Mouse (Mus musculus): Measurements from ENCODE around the gene Socs7. TPM values are rescaled to one million over a fixed set of nuclear protein-coding genes. Genes with fewer than 3 reads are reported as not detected.
A peak's percentile ranks its signal among the peaks of the same experiment; 100 is the strongest.

Socs7 gene
- polyA plus RNA-seq, 1 experiment: 9.2 TPM

- H3K4me1 ChIP-seq (ENCODE audit: control insufficient read depth, insufficient read depth, low read length): peaks cover 40% of the 10 kb centered on the region
- peak overlapping the region; percentile 89 for H3K27ac ChIP-seq (ENCODE audit: insufficient read depth, low read depth, low read length)
- TF ChIP-seq POLR2A (IDR thresholded peaks at IDR 0.05; ENCODE audit: borderline replicate concordance, low read depth, low read length) (no peak), CTCF (IDR thresholded peaks at IDR 0.05; ENCODE audit: low read depth, low read length) (no peak)
- peak overlapping the region; percentile 41 for H3K4me3 ChIP-seq (ENCODE audit: insufficient read depth, low read length)
Observed at GRCm38 (mm10) chr11:97412808-97413347, 50.5 kb downstream of the Socs7 start.

GRCm38 (mm10) chr11:97415330-97415711 is 53.0 kb downstream of the Socs7 start, which contains the start of gene Arhgap23:
Gene Arhgap23 (plus strand): TSS chr11:97415533.
- H3K4me1 ChIP-seq (ENCODE audit: control insufficient read depth, insufficient read depth, low read length): peaks cover 40% of the 10 kb centered on the region
- H3K27ac ChIP-seq (ENCODE audit: insufficient read depth, low read depth, low read length): peak within 1 kb of the TSS; percentile 38
- 0 out of 2 replicates have a peak, but pooled peaks have one; percentile 19 for TF ChIP-seq POLR2A (IDR thresholded peaks at IDR 0.05; ENCODE audit: borderline replicate concordance, low read depth, low read length)
- no peak for TF ChIP-seq CTCF (IDR thresholded peaks at IDR 0.05; ENCODE audit: low read depth, low read length)
- H3K4me3 ChIP-seq (ENCODE audit: insufficient read depth, low read length): peak within 1 kb of the TSS; percentile 85

GRCm38 (mm10) chr11:97415712-97416636 is 53.6 kb downstream of the Socs7 start:
- Histone ChIP-seq H3K4me1 (ENCODE audit: control insufficient read depth, insufficient read depth, low read length) (peaks cover 39% of the 10 kb centered on the region), H3K4me3 (ENCODE audit: insufficient read depth, low read length) (peak overlapping the region; percentile 85), H3K27ac (ENCODE audit: insufficient read depth, low read depth, low read length) (no peak overlapping the region)
- TF ChIP-seq POLR2A (IDR thresholded peaks at IDR 0.05; ENCODE audit: borderline replicate concordance, low read depth, low read length) (no peak), CTCF (IDR thresholded peaks at IDR 0.05; ENCODE audit: low read depth, low read length) (no peak)

- TF ChIP-seq POLR2A (IDR thresholded peaks at IDR 0.05; ENCODE audit: borderline replicate concordance, low read depth, low read length): no peak
- TF ChIP-seq CTCF (IDR thresholded peaks at IDR 0.05; ENCODE audit: low read depth, low read length): no peak
- Histone ChIP-seq H3K4me3 (ENCODE audit: insufficient read depth, low read length) (no peak overlapping the region), H3K27ac (ENCODE audit: insufficient read depth, low read depth, low read length) (no peak overlapping the region), H3K4me1 (ENCODE audit: control insufficient read depth, insufficient read depth, low read length) (peaks cover 33% of the 10 kb centered on the region)
Observed at GRCm38 (mm10) chr11:97416637-97417035, 54.3 kb downstream of the Socs7 start.

- Histone ChIP-seq H3K27ac (ENCODE audit: insufficient read depth, low read depth, low read length) (no peak overlapping the region), H3K4me3 (ENCODE audit: insufficient read depth, low read length) (no peak overlapping the region), H3K4me1 (ENCODE audit: control insufficient read depth, insufficient read depth, low read length) (peaks cover 12% of the 10 kb centered on the region)
- no peak for TF ChIP-seq POLR2A (IDR thresholded peaks at IDR 0.05; ENCODE audit: borderline replicate concordance, low read depth, low read length)
- no peak for TF ChIP-seq CTCF (IDR thresholded peaks at IDR 0.05; ENCODE audit: low read depth, low read length)
Observed at GRCm38 (mm10) chr11:97418834-97419539, 56.6 kb downstream of the Socs7 start.

GRCm38 (mm10) chr11:97419540-97419900 is 57.2 kb downstream of the Socs7 start:
- Histone ChIP-seq H3K4me1 (ENCODE audit: control insufficient read depth, insufficient read depth, low read length) (peaks cover 6% of the 10 kb centered on the region), H3K4me3 (ENCODE audit: insufficient read depth, low read length) (no peak overlapping the region), H3K27ac (ENCODE audit: insufficient read depth, low read depth, low read length) (no peak overlapping the region)
- TF ChIP-seq POLR2A (IDR thresholded peaks at IDR 0.05; ENCODE audit: borderline replicate concordance, low read depth, low read length): no peak

- no peak overlapping the region for H3K4me3 ChIP-seq (ENCODE audit: insufficient read depth, low read length)
- H3K4me1 ChIP-seq (ENCODE audit: control insufficient read depth, insufficient read depth, low read length): no peaks in the 10 kb centered on the region
- TF ChIP-seq POLR2A (IDR thresholded peaks at IDR 0.05; ENCODE audit: borderline replicate concordance, low read depth, low read length) (no peak), CTCF (IDR thresholded peaks at IDR 0.05; ENCODE audit: low read depth, low read length) (no peak)
- H3K27ac ChIP-seq (ENCODE audit: insufficient read depth, low read depth, low read length): no peak overlapping the region
Observed at GRCm38 (mm10) chr11:97422507-97422906, 60.2 kb downstream of the Socs7 start.

GRCm38 (mm10) chr11:97424092-97424692 is 61.8 kb downstream of the Socs7 start:
- Histone ChIP-seq H3K4me1 (ENCODE audit: control insufficient read depth, insufficient read depth, low read length) (peaks cover 3% of the 10 kb centered on the region), H3K27ac (ENCODE audit: insufficient read depth, low read depth, low read length) (no peak overlapping the region), H3K4me3 (ENCODE audit: insufficient read depth, low read length) (no peak overlapping the region)
- TF ChIP-seq POLR2A (IDR thresholded peaks at IDR 0.05; ENCODE audit: borderline replicate concordance, low read depth, low read length) (no peak), CTCF (IDR thresholded peaks at IDR 0.05; ENCODE audit: low read depth, low read length) (no peak)

- Histone ChIP-seq H3K4me3 (ENCODE audit: insufficient read depth, low read length) (no peak overlapping the region), H3K4me1 (ENCODE audit: control insufficient read depth, insufficient read depth, low read length) (peaks cover 3% of the 10 kb centered on the region), H3K27ac (ENCODE audit: insufficient read depth, low read depth, low read length) (no peak overlapping the region)
- no peak for TF ChIP-seq CTCF (IDR thresholded peaks at IDR 0.05; ENCODE audit: low read depth, low read length)
- TF ChIP-seq POLR2A (IDR thresholded peaks at IDR 0.05; ENCODE audit: borderline replicate concordance, low read depth, low read length): no peak
Observed at GRCm38 (mm10) chr11:97424802-97425201, 62.5 kb downstream of the Socs7 start.
